Mouse (Mus musculus): ENCODE measurements around the gene Pik3r1.

- TF ChIP-seq HCFC1 (IDR thresholded peaks at IDR 0.05; ENCODE audit: borderline replicate concordance, insufficient read depth, low read length) (no peak), ZC3H11A (IDR thresholded peaks at IDR 0.05; ENCODE audit: borderline replicate concordance, low read depth, low read length) (no peak), CHD2 (IDR thresholded peaks at IDR 0.05; ENCODE audit: low read depth, low read length) (no peak)
These were observed 39.2 kb downstream of the Pik3r1 start for GRCm38 (mm10) chr13:101728816-101729215.

Data from ES-E14 (cell line).